Mouse (Mus musculus): ENCODE results near the gene Sec14l1.

The Sec14l1 gene

GRCm38 (mm10) chr11:117088271-117088991 lies 26.5 kb upstream of the Sec14l1 start:
- peak; percentile 65 for DNase-seq

- no peak for DNase-seq
Measured at GRCm38 (mm10) chr11:117089673-117090419, 25.1 kb upstream of the Sec14l1 start.

DNA sequence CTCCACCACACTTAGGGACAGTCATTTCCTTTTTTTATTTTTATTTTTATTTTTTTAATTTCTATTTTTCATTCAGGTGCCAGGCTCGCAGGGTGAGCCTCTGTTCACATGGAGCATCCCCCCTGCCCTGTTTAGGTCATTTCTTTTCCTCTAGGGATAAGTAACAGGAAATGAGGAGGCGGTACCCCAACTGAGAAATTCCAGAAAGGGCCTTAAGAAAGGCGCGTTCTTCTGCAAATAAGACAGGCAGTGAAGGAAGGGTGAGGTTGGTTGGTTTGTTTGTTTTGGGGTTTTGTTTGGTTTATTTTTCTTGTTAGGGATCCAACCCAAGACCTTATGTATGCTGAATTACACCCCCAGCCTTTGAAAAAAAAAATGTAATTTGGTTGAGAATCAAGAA lies 23.6 kb upstream of the Sec14l1 start:
- DNase-seq: no peak

DNA sequence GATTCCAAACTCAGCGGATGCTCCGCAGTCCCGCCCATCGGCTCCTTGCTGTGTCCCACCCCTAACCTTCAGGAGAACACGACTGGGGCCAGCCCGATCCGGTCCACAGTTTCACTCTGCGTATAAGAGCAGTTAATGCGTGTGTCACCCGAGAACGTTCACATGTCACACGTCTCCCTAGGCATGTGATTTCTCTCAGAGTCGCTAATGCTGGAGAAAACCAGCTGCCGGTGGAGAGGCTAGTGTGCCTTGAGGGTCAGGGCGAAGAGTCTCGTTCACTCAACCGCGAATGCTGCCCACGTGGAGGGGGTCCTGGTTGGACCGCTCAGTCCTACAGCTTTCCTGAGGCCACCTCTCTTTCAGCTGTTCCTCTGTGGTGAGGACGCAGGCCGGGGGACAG lies 23.1 kb upstream of the Sec14l1 start:
- peak; percentile 74 for DNase-seq

DNA sequence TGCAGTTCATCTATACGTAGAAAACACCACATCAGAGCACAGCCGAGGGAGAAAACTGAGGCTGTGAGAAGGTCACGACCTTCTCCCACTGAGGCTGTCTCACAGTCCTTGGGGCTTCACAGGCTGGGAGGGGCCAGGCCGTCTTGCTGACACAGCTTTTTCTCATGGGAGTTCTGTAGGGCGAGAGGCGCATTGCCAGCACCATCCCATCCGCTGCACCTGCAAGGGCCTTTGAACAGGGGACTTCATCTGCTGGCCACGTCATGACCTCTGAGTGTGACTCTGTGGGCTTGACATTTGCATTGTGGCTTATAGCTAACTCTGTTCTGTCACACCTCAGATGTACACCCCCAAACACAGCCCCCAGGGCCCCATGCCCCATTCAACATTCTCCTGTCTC lies 22.3 kb upstream of the Sec14l1 start:
- DNase-seq: no peak

GRCm38 (mm10) chr11:117093900-117094552 lies 20.9 kb upstream of the Sec14l1 start:
- peak; percentile 81 for DNase-seq

DNA sequence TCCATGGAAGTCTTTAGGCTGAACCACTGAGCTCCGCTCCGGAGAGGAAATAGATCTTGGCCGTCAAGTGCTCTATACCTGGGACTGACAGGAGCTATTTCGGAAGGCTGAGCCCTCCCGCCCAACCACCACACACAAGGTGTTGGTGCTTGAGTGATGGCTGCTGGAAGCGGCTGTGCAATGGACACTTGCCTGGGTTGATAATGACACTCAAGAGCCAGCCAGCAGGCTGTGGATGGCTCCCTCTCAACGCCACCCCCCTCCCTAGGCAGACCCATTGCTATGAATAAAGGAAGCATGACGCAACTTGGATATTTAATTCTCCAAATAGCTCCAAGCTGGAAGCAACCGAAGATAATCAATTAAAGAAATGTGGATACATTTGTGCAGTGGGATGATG lies 20.3 kb upstream of the Sec14l1 start:
- no peak for DNase-seq

GRCm38 (mm10) chr11:117097021-117097420 lies 17.9 kb upstream of the Sec14l1 start:
- DNase-seq: no peak

DNA sequence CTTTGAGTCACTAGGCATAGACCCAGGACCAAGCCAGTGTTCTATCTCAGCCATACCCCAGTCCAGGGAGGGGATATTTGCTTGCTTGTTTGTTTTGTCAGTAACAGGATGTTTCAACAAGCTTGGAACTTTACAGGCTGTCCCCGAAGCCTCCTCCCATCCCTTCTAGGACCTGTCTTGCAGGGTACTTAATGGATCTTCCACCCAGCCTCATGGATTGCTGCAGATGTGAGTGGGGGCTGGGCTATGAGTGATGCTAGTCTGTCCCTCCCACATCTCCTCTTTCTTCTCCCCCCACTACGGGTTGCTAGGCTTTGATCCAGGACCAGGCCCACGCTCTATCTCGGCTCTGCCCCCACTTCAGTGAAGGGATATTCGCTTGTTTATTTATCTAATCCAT lies 16.8 kb upstream of the Sec14l1 start:
- peak; percentile 69 for DNase-seq

DNA sequence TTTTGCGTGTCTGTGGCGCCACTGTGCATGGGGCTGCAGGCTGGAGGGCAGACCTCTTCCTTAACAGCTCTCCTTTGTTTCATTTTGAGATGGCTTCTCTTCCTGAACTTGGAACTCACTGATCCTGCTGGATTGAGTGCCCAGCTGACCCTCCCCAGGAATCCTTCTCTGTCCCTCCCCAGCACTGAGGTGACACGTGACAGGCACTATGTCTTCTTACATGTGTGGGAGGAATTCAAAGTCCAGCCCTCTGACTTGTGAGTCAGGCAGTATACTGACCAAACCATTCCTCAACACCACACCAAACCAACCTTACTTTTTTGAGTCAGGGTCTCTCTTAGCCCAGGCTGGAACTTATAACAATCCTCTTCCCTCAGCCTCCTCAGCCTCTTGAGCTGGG lies 16.2 kb upstream of the Sec14l1 start:
- DNase-seq: no peak

DNA sequence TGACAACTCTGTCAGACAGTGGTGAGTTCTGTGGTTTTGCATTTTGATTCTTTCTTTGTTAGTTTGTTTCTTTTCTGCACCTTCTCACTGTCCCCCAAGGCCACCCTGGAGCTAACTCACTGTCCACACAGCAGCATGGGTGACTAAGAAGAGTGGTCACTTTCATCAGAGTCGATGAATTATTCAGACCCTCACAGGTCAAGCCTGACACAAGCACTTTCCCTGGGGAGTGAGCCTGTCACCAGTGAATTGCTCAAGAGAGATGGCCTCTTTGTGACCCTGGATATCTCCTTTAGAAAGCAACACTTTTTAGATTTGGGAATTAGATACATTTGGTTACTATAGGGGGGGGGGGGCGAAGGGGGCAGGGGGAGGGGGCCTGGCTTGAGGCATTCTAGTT lies 15.6 kb upstream of the Sec14l1 start:
- no peak for DNase-seq

DNA sequence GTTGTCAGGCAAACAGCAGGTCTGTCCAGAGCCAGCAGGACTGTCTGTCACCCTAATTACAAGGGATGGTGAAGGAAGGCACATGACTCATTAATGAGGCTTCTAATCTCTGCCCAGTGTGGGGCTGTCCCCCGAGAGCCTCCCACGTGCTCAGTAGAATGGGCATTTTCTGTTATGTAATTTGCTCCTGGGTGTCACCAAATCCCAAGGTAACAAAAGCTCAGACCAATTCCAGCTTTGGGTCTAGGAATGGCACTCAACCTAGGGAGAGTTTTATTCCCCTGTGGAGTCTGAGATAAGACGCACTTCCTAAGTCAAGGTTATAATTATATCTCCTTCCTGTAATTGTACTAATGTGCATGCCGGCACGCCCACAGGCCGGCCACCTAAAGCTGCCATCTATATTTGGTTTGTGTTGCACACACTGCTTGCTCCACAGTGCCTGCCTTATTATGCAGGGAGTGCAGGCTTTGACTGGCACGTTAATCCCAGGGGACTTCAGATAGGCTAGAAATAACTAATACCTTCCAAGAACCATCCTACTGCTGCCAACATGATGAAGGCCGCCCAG lies 13.5 kb upstream of the Sec14l1 start:
- peak; percentile 62 for DNase-seq

DNA sequence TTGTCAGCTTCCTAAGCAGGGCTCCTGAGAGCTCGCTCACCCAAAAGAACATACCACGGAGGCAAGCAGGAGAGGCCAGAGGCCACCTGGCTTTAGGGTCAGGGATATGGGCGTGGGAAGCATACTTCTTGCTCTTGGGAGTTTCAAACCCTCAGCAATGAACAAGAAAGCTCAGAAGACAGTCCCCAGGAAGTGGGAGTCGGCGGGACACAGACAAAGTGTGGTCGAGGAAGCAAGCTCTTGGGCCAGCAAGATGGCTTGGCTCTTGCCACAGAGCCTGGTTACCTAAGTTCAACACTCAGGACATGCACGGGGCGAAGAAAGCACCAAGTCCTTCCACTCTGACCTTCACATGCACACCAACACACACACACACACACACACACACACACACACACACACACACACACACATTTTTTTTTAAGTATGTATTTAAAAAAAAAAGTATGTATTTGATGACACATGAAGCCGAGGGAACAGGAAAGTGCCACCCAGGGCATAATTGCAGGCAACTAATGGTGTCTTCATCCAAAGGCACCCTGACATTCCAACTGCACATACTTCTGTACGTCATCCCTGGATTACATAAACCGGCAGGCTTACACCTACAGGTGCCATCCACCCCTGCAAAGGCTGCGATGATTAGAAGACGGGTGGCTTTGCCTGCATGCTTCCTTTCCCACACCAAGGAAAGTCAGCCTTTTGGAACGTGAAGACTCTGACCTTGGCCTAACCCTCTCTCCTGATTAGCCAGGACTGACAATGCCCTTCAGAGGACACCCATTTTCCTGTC lies 12.8 kb upstream of the Sec14l1 start:
- no peak for DNase-seq

DNA sequence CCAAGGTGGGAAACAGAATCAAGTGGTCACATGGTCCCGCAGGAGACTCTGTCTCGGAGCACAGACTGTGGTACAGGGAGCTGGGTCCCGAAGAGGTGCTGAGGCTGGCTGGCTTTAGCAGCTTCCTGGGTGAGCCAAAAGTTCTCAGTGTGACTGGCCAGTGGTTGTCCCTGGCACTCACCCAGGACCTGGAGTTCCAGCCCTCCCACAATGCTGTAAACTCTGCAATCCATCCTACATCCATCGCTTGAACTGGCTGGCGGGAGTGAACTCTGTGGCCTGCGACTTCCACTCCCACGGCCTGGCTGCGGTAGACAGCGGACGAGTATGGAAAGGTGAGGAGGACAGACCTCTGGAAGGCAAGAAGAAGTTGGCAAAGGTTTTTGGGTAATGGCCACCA lies 11.4 kb upstream of the Sec14l1 start:
- peak; percentile 77 for DNase-seq

DNA sequence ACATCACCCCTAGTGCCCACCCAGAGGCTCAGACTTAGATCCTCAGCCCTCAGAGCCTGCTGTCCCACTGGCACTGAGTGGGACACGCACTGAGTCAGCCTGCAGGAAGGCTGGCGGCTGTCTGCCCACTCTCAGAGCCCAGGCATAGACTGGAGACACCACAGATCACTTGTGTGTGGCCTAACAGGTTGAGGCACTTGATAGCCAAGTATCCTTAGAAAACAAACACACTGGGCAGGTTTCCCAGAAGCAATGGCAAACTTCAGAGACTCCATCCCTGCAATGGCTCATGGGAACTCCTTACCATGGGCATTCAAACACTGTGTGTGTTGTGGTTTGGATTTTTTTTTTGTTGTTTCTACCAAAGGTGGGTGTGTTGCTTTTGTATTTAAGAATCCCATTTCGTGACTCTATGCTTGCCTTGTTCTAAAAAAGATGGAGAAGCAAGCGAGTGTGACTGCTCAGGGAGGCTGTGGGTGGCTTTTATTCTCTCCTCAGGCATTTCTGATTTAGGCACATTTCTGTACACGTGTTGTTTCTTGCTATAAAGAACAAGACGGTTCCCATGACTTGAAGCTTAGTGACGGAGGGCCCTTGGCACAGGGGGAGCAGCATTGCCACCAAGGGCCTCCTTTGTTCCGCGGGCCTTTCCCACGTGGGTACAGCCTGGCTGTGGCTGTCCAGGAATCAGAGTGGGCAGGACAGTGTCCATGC lies 10.8 kb upstream of the Sec14l1 start:
- DNase-seq: peak; percentile 71

- DNase-seq: no peak
Measured at GRCm38 (mm10) chr11:117105315-117105714, 9.7 kb upstream of the Sec14l1 start.

DNA sequence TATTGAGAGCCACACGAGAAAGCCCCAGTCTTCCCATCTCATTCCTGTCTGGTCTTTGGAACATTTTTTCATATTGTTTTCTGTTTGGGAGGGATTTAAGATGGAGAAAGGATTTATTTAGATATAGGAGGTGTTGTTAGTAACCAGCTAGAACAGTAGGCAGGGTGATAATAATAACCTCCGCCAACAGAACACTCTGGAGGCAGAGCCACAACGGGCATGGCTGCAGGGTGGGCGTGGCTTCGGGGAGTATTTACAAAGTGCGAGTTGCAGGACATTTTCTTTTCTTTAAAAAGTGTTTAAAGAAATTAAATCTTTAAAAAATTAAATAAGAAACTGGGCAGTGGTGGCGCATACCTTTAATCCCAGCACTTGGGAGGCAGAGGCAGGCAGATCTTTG lies 9.1 kb upstream of the Sec14l1 start:
- no peak for DNase-seq

GRCm38 (mm10) chr11:117106633-117107334 lies 8.2 kb upstream of the Sec14l1 start:
- no peak for DNase-seq

- DNase-seq: no peak
Measured at GRCm38 (mm10) chr11:117107837-117108236, 7.1 kb upstream of the Sec14l1 start.

DNA sequence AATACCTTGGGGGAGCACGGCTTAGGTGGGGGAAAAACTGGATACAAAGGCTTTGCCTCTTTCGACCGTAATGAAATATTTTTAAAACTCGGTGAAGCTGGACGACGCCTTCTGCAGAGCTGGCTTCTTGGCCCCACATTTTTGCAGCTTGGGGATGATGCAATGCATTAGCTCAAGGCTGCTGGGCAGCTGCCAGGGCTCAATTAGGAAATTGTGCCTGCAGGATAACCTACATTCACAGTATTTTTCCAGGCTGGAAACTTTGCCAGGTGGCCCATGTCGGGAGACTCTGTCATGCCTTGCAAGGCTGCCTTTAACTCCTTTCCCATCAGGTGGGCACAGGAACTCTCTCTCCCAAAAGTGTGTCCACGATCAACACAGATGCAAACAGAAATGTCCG lies 6.4 kb upstream of the Sec14l1 start:
- peak; percentile 90 for DNase-seq

- no peak for DNase-seq
Measured at GRCm38 (mm10) chr11:117109179-117109954, 5.6 kb upstream of the Sec14l1 start.
